Mouse (Mus musculus) heart, embryonic 13.5 days (tissue): ENCODE results near the gene BC053393. TPM values are rescaled to one million over a fixed set of nuclear protein-coding genes. Genes with fewer than 3 reads are reported as not detected.
"Not testable (repeated sequence)": the region's sequence is repeated elsewhere in the genome, so short reads cannot be mapped to it uniquely, and the experiment has no call there.

Experiments
- ATAC-seq: fragments of 200-750 bp; cut with Nextera tagmentation; 2 replicates; pipeline ENCODE4 v1.8.0; 2017; ENCODE audit warnings: moderate TSS enrichment; ENCODE audit not compliant: insufficient number of reproducible peaks, low FRiP score, low TSS enrichment; ENCODE audit errors: extremely low read depth
- H3K27ac ChIP-seq: fragments of 300-500 bp; sonication (generic); replicated peaks from 2 replicates; pipeline ENCODE4 v1.5.1; 2015; ENCODE audit warnings: moderate library complexity, mild to moderate bottlenecking, inconsistent platforms
- H3K27me3 ChIP-seq: fragments of 300-500 bp; sonication (generic); replicated peaks from 2 replicates; pipeline ENCODE4 v1.6.1; 2015; ENCODE audit warnings: mild to moderate bottlenecking, inconsistent platforms
- H3K36me3 ChIP-seq: fragments of 300-500 bp; sonication (generic); 2 replicates; pipeline ENCODE4 v1.6.1; 2015; ENCODE audit warnings: mild to moderate bottlenecking, inconsistent platforms
- H3K4me1 ChIP-seq: fragments of 300-500 bp; sonication (generic); 2 replicates; pipeline ENCODE4 v1.6.1; 2015; ENCODE audit warnings: inconsistent platforms
- H3K4me2 ChIP-seq: fragments of 300-500 bp; sonication (generic); 2 replicates; pipeline ENCODE4 v1.6.1; 2015; ENCODE audit warnings: inconsistent platforms, mild to moderate bottlenecking, moderate library complexity
- H3K4me3 ChIP-seq: fragments of 300-500 bp; sonication (generic); 2 replicates; pipeline ENCODE4 v1.5.1; 2015; ENCODE audit warnings: moderate library complexity, mild to moderate bottlenecking, inconsistent platforms
- H3K9ac ChIP-seq: fragments of 300-500 bp; sonication (generic); 2 replicates; pipeline ENCODE4 v1.6.1; 2015; ENCODE audit warnings: inconsistent platforms, mild to moderate bottlenecking, moderate library complexity
- H3K9me3 ChIP-seq: fragments of 300-500 bp; sonication (generic); 2 replicates; pipeline ENCODE4 v1.6.1; 2016; ENCODE audit warnings: inconsistent platforms
- WGBS: fragments of 180-500 bp; shearing (Covaris S2); methylation state at CpG from one replicate; pipeline ENCODE4 v1.1.7; 2015; ENCODE audit warnings: mixed read lengths; 5-methylcytosine and 5-hydroxymethylcytosine counted together
- polyA plus RNA-seq: library from polyadenylated mRNA; unstranded; fragments of >200 nt; fragmentation: Nextera tagmentation; extraction: Ambion mirVana; gene quantifications from 2 replicates; pipeline ENCODE4 v1.2.1, GENCODE M21; 2015

BC053393 gene
- polyA plus RNA-seq, 1 experiment from 2014 or later: 0.28 TPM

DNA sequence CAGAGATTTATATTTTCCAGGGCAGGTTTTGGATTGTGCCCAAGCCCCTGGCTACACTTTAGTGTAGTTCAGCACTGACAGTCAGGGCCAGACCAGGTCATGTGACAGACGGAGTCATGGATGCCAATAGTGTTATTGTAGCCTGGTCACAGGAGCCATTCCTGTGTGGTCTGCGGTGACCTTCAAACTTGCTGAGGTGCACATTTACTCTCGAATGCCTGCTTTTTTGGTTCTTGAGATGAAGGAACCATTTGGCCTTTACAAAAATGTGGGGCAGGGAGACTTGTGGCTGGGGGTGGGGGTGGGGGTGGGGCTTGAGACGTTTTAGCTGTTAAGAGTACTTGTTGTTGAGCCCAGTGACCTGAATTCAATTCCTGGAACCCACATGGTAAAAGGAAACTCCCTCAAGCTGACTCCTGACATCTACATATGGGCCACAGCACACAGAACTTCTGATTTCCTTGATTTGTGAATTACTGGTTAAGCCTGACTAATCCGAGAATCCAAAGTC, 7.5 kb downstream of the BC053393 start:
- Histone ChIP-seq H3K36me3 (no peaks in the 10 kb centered on the region), H3K4me1 (peaks cover 4% of the 10 kb centered on the region; the same call in 1 of the 2 replicates), H3K4me3 (no peak overlapping the region), H3K4me2 (no peak overlapping the region), H3K27ac (no peak overlapping the region), H3K9me3 (no peaks in the 10 kb centered on the region), H3K9ac (no peak overlapping the region), H3K27me3 (no peaks in the 10 kb centered on the region)
- WGBS: 51% methylated on average over 5 of the region's 5 CpGs
- ATAC-seq: no peak

DNA sequence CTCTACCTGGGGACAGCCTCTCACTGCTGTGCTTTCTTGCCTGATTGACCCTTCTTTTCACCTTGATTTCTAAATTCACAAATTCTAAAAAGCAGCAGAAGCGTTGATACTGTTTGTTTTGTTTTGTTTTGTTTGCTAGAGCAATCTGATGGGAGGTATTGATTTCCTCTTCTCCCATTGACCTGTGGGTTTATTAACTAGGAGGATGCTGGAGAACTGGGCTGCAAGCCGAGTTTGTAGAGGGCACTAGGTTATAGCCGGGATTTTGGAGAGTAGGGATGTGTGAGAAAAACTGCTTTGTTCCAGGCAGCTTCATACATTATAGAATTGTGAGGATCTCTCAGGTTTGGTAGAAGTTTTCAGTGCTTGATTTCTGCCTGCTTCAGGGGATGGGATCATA, 9.1 kb downstream of the BC053393 start:
- no peak overlapping the region for H3K4me2 ChIP-seq
- no peak overlapping the region for H3K4me3 ChIP-seq
- no peaks in the 10 kb centered on the region for H3K27me3 ChIP-seq
- no peak overlapping the region for H3K9ac ChIP-seq
- no peak for ATAC-seq
- 83% methylated on average over 3 of the region's 3 CpGs for WGBS
- no peaks in the 10 kb centered on the region for H3K9me3 ChIP-seq
- peaks cover 4% of the 10 kb centered on the region; the same call in 1 of the 2 replicates for H3K4me1 ChIP-seq
- no peak overlapping the region for H3K27ac ChIP-seq
- no peaks in the 10 kb centered on the region for H3K36me3 ChIP-seq

DNA sequence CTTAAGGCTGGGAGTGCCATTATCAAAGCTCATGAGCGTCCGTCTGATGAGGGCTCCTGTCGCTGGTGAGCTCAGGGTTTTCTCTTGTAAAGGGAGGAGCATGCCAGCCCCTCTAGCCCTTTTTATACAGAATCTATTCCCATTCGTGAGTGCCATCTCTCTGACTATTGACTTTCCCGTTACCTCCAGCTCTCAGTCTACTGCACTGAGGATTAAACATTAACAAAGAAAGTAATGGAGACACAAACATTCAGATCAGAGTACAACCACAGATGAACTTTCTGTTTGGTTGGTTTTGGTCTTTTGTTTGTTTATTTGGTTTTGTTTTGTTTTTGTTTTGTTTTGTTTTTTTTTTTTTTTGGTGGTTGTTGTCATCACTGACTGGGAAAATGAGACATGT, 11.4 kb downstream of the BC053393 start:
- no peaks in the 10 kb centered on the region for H3K9me3 ChIP-seq
- no peak overlapping the region for H3K4me2 ChIP-seq
- 72% methylated on average over 5 of the region's 5 CpGs for WGBS
- no peak overlapping the region for H3K27ac ChIP-seq
- no peak for ATAC-seq
- H3K4me1 ChIP-seq: peaks cover 4% of the 10 kb centered on the region; the same call in 1 of the 2 replicates
- H3K9ac ChIP-seq: no peak overlapping the region
- no peak overlapping the region for H3K4me3 ChIP-seq
- H3K27me3 ChIP-seq: no peaks in the 10 kb centered on the region
- H3K36me3 ChIP-seq: no peaks in the 10 kb centered on the region

DNA sequence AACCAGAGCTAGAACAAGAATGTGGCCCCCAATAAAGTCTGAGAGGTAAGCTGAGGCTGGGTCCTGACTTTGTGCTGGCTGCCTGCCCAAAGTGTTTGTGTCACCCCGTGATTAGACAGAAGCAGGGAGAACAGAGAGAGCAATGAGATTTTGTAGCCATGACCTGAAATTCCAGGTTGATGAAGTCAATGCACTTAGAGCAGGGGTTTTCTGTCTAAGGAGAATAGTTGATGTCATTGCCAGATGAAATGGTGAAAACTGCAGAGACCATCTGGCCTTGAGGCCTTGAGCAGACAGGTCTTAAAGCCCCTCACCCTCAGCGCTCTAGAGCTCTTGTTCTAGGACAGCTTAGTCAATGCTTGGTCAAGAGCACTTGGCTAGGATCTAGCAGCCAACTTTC, 21.1 kb downstream of the BC053393 start:
- H3K4me3 ChIP-seq: no peak overlapping the region
- no peak overlapping the region for H3K9ac ChIP-seq
- no peaks in the 10 kb centered on the region for H3K36me3 ChIP-seq
- WGBS: 63% methylated on average over 2 of the region's 2 CpGs
- ATAC-seq: no peak
- H3K27ac ChIP-seq: no peak overlapping the region
- H3K27me3 ChIP-seq: no peaks in the 10 kb centered on the region
- H3K4me2 ChIP-seq: no peak overlapping the region
- H3K4me1 ChIP-seq: no peaks in the 10 kb centered on the region
- no peaks in the 10 kb centered on the region for H3K9me3 ChIP-seq

DNA sequence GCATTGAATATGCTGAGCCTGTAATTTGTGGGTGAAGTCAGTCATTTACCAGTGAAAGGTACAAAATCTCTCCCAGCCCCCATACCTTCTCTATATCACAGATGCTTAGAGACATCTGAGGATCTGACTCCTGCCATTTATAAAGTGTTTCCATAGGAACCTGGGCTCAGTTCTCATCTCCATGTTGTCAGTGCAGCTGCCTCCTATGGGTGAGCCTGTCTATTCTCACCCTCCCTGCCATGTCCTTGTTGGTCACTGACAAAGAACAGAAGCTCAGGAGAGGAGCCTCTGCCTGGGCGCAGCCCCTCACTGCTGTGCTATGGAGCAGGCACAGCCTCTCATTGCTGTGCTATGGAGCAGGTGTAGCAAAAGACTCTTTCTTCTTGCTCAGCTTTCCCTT, 48.6 kb downstream of the BC053393 start:
- no peak overlapping the region for H3K27ac ChIP-seq
- no peaks in the 10 kb centered on the region for H3K36me3 ChIP-seq

DNA sequence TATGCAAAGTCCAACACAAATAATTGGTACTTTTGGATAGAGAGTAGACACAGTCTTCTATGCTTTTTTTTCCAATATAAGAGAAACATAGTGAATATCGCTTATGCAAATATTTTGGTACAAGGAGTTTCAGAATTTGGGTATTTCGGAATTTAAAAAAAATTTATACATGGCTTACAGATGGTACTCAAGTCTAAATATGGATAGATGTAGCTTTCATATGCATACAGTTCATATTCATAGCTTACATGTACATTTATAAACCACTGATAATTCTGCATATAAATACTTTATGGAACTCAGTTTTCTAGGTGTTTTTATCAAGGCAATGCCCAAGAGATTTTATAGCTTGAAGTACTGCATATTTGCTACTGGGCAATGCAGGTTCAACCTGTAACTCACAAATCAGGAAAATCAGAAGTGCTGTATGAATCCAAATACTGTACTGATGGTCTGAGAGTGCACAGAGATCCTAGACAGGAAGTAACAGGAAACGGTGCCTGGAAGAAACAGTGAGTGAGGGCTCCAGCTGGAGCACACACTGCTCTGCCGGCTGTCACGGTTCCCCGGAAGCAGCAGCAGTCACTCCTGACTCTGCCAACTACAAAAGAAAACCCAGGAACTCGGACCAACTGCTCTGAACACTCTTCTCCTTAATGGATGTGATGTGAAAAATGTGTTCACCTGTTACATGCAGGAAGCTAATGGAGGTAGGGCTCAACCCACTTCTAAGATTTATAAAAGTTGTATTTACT, 49.3 kb downstream of the BC053393 start:
- Histone ChIP-seq H3K4me1 (no peaks in the 10 kb centered on the region), H3K9ac (no peak overlapping the region), H3K27me3 (no peaks in the 10 kb centered on the region), H3K27ac (no peak overlapping the region), H3K36me3 (no peaks in the 10 kb centered on the region), H3K4me2 (no peak overlapping the region), H3K9me3 (no peaks in the 10 kb centered on the region), H3K4me3 (no peak overlapping the region)
- WGBS: 58% methylated on average over 7 of the region's 7 CpGs
- ATAC-seq: no peak

More for the DNA sequence above, 48.6 kb downstream of the BC053393 start:
- Histone ChIP-seq H3K4me2 (no peak overlapping the region), H3K4me3 (no peak overlapping the region), H3K4me1 (no peaks in the 10 kb centered on the region), H3K9me3 (no peaks in the 10 kb centered on the region), H3K27me3 (no peaks in the 10 kb centered on the region), H3K9ac (no peak overlapping the region)
- 74% methylated on average over 1 of the region's 1 CpGs for WGBS
- ATAC-seq: no peak

DNA sequence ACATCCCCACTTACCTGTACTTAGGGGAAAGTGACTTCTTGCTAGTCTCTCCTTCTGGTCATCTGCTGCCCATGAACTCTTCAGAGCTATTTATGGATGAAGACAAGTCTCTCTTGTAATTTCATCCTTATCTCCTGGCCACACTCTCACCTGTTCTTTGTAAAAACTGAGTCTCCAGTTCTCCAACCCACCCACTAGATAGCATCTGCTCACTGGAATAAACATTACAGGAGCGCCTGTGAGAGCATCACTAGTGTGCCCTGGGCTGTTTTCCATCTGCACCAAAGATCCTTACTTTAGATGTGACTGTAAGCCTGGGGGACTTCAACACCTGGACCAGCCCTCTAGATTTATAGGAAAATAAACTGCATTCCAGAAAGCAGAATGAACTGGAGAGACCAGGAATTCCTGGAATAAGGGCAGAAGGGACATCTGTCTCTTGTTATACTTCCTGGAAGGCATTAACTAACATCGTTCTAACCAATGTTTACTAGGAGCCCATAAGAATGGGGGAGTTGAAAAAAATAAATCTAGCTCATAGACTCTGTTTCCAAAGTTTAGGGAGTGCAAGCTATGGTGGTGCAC, 58.0 kb downstream of the BC053393 start, which contains the start of gene Dppa1:
TSS of gene Dppa1 (minus strand) at position 51 of the 585 bp plus-strand sequence.
- no peak for ATAC-seq
- no peaks in the 10 kb centered on the region for H3K4me1 ChIP-seq
- no peak within 1 kb of the TSS for H3K27ac ChIP-seq
- no peak within 1 kb of the TSS for H3K4me3 ChIP-seq
- no peaks in the 10 kb centered on the region for H3K9me3 ChIP-seq
- no peak within 1 kb of the TSS for H3K4me2 ChIP-seq
- WGBS: 71% methylated on average over 2 of the region's 2 CpGs
- no peaks in the 10 kb centered on the region for H3K36me3 ChIP-seq
- H3K9ac ChIP-seq: no peak within 1 kb of the TSS
- H3K27me3 ChIP-seq: no peaks in the 10 kb centered on the region

DNA sequence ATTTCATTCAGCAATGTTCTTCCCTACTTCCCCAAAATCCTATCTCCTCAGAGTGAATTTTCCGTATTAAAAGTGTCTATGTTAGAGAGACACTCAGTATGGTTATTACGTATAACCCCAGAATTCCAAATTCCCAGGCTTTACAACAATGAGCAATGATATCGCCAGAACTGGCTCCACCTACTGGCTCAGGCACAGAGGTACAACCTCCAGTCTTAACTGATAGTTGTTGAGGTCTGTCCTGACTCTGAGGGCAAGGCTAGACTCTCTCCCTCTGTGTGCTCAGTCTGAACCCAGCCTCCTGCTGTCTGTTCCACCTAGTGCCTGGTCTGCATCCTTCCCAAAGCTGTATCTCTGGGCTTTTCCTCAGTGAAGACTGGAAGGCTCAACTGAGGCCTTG, 60.3 kb downstream of the BC053393 start:
- no peak for ATAC-seq
- no peaks in the 10 kb centered on the region for H3K27me3 ChIP-seq
- WGBS: 22% methylated on average over 3 of the region's 3 CpGs

DNA sequence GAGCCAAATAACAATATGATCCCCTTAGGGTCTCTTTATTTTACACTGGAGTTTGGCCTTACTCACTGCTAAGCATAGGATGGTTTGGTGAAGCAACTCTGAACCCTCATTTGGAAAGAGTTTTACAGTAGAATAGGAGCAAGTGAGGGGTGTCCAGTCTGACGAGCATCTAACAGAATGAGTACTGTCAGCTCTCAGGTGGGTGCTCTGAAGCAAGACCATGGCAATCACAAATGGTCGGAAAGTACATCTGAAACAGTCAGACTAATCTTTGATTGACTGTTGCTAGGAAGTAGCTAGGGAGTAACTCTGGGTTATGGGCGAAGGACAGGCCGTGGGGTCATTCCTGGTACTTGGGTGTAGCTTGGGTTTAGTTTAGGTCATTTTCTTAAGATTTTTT, 64.2 kb downstream of the BC053393 start:
- not testable (repeated sequence) for H3K27ac ChIP-seq, H3K9ac ChIP-seq, H3K27me3 ChIP-seq, ATAC-seq, H3K4me3 ChIP-seq, H3K9me3 ChIP-seq, H3K4me1 ChIP-seq, H3K4me2 ChIP-seq, H3K36me3 ChIP-seq
- 79% methylated on average over 4 of the region's 4 CpGs for WGBS

More for the DNA sequence above, 60.3 kb downstream of the BC053393 start:
- no peak overlapping the region for H3K9ac ChIP-seq
- no peaks in the 10 kb centered on the region for H3K36me3 ChIP-seq
- no peaks in the 10 kb centered on the region for H3K9me3 ChIP-seq
- H3K4me1 ChIP-seq: no peaks in the 10 kb centered on the region
- H3K4me2 ChIP-seq: no peak overlapping the region
- no peak overlapping the region for H3K4me3 ChIP-seq
- H3K27ac ChIP-seq: no peak overlapping the region

DNA sequence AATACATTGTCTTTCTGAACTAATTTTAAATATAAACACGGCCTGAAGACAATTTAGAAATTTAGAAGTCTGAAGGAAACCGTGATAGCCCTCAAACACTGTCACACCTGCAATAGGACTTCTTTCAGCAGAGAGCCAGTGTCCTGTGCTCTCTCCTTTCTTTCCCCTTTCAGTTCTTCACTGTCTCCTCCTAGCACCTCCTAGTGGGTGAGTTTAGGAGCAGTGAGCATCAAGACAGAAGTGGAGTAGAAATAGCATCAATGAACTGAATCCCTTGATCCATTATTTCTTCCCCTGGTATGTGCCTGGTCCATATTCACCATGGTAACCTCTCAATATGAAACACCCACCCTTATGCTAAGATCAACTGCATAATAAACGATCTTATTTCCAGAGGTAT, 65.2 kb downstream of the BC053393 start:
- Histone ChIP-seq H3K4me1 (no peaks in the 10 kb centered on the region), H3K9ac (no peak overlapping the region), H3K4me2 (no peak overlapping the region), H3K27me3 (no peaks in the 10 kb centered on the region), H3K27ac (no peak overlapping the region), H3K36me3 (no peaks in the 10 kb centered on the region), H3K4me3 (no peak overlapping the region), H3K9me3 (no peaks in the 10 kb centered on the region)
- 75% methylated on average over 3 of the region's 3 CpGs for WGBS
- no peak for ATAC-seq
